Mouse (Mus musculus) liver, embryonic 12.5 days (tissue): Measurements from ENCODE around the gene Tfdp2. TPM values are rescaled to one million over a fixed set of nuclear protein-coding genes. Genes with fewer than 3 reads are reported as not detected.
A peak's percentile ranks its signal among the peaks of the same experiment; 100 is the strongest.
"Not testable (repeated sequence)": the region's sequence is repeated elsewhere in the genome, so short reads cannot be mapped to it uniquely, and the experiment has no call there.

Experiments
- ATAC-seq: fragments of 200-750 bp; cut with Nextera tagmentation; 2 replicates; pipeline ENCODE4 v1.8.0; 2017; ENCODE audit warnings: moderate number of reproducible peaks, mild to moderate bottlenecking, moderate library complexity
- H3K27ac ChIP-seq: fragments of 300-500 bp; sonication (generic); 2 replicates; pipeline ENCODE4 v1.5.1; 2016; ENCODE audit warnings: mild to moderate bottlenecking
- H3K27me3 ChIP-seq: fragments of 300-500 bp; sonication (generic); replicated peaks from 2 replicates; pipeline ENCODE4 v1.6.1; 2016; ENCODE audit warnings: mild to moderate bottlenecking, moderate library complexity
- H3K36me3 ChIP-seq: fragments of 300-500 bp; sonication (generic); 2 replicates; pipeline ENCODE4 v1.6.1; 2016; ENCODE audit warnings: mild to moderate bottlenecking, moderate library complexity
- H3K4me1 ChIP-seq: fragments of 300-500 bp; sonication (generic); 2 replicates; pipeline ENCODE4 v1.6.1; 2016
- H3K4me2 ChIP-seq: fragments of 300-500 bp; sonication (generic); 2 replicates; pipeline ENCODE4 v1.6.1; 2016; ENCODE audit warnings: mild to moderate bottlenecking, moderate library complexity
- H3K4me3 ChIP-seq: fragments of 300-500 bp; sonication (generic); 2 replicates; pipeline ENCODE4 v1.5.1; 2016; ENCODE audit warnings: mild to moderate bottlenecking, moderate library complexity
- H3K9ac ChIP-seq: fragments of 300-500 bp; sonication (generic); 2 replicates; pipeline ENCODE4 v1.6.1; 2016; ENCODE audit warnings: mild to moderate bottlenecking, moderate library complexity
- H3K9me3 ChIP-seq: fragments of 300-500 bp; sonication (generic); replicated peaks from 2 replicates; pipeline ENCODE4 v1.6.1; 2016; ENCODE audit warnings: mild to moderate bottlenecking, moderate library complexity
- WGBS: fragments of 180-500 bp; shearing (Covaris S2); methylation state at CpG from one replicate; pipeline ENCODE4 v1.1.7; 2016; ENCODE audit not compliant: insufficient replicate concordance; 5-methylcytosine and 5-hydroxymethylcytosine counted together
- polyA plus RNA-seq: library from polyadenylated mRNA; unstranded; fragments of >200 nt; fragmentation: Nextera tagmentation; extraction: Ambion mirVana; gene quantifications from 2 replicates; pipeline ENCODE4 v1.2.1, GENCODE M21; 2016

Gene Tfdp2
- polyA plus RNA-seq = 85.7 and 88.3 TPM in 2 replicates

GRCm38 (mm10) chr9:96195885-96196622, at the start of gene Tfdp2:
Gene Tfdp2, plus strand, starts transcription at chr9:96196275.
- ATAC-seq = peak; percentile 97
- WGBS = 1% methylated on average over 80 of the region's 81 CpGs

DNA sequence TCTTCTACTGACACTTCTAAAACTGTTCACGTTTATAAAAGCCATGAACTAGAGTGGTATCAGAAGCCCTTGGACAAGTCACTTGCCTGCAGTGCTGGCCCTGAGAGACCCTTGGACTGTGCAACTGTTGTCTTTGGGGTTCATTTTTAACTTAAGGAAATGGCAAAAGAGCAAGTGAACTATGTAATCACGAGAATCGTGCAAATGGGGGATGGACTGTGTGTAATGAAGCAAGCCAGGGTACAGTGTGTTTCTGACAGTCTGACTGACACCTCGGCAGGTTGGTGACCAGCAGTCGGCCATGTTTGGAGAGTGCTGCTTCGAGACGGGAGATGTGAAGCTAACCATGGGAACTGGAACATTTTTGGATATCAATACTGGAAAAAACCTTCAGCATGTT, 43.3 kb upstream of the Tfdp2 start:
- Histone ChIP-seq H3K4me3 (no peak overlapping the region), H3K4me1 (no peaks in the 10 kb centered on the region), H3K27ac (no peak overlapping the region), H3K9ac (no peak overlapping the region), H3K36me3 (no peaks in the 10 kb centered on the region), H3K9me3 (no peaks in the 10 kb centered on the region), H3K4me2 (no peak overlapping the region), H3K27me3 (no peaks in the 10 kb centered on the region)
- WGBS = 75% methylated on average over 7 of the region's 7 CpGs
- no peak for ATAC-seq

More at GRCm38 (mm10) chr9:96195885-96196622, at the start of gene Tfdp2:
- Histone ChIP-seq H3K4me3 (peak within 1 kb of the TSS; percentile 81), H3K9ac (peak within 1 kb of the TSS; percentile 88), H3K27me3 (no peaks in the 10 kb centered on the region), H3K27ac (peak within 1 kb of the TSS; percentile 88), H3K4me2 (peak within 1 kb of the TSS; percentile 100), H3K9me3 (no peaks in the 10 kb centered on the region), H3K4me1 (peaks cover 29% of the 10 kb centered on the region), H3K36me3 (no peaks in the 10 kb centered on the region)

- no peak for ATAC-seq
- no peak overlapping the region for H3K27ac ChIP-seq
- H3K4me2 ChIP-seq = no peak overlapping the region
- 25% methylated on average over 4 of the region's 4 CpGs for WGBS
- 0 out of 2 replicates have a peak, but pooled peaks cover 6% of the 10 kb centered on the region for H3K4me1 ChIP-seq
- H3K9me3 ChIP-seq = no peaks in the 10 kb centered on the region
- no peaks in the 10 kb centered on the region for H3K36me3 ChIP-seq
- no peak overlapping the region for H3K9ac ChIP-seq
- H3K27me3 ChIP-seq = no peaks in the 10 kb centered on the region
- no peak overlapping the region for H3K4me3 ChIP-seq
These were observed 37.6 kb upstream of the Tfdp2 start for GRCm38 (mm10) chr9:96158431-96158830.

- Histone ChIP-seq H3K9me3 (no peaks in the 10 kb centered on the region), H3K27me3 (no peaks in the 10 kb centered on the region), H3K27ac (no peak overlapping the region), H3K36me3 (no peaks in the 10 kb centered on the region), H3K9ac (no peak overlapping the region), H3K4me2 (no peak overlapping the region), H3K4me3 (no peak overlapping the region), H3K4me1 (0 out of 2 replicates have a peak, but pooled peaks cover 6% of the 10 kb centered on the region)
- ATAC-seq = no peak
- 54% methylated on average over 3 of the region's 3 CpGs for WGBS
These were observed 37.0 kb upstream of the Tfdp2 start for GRCm38 (mm10) chr9:96159047-96159446.

- WGBS = 72% methylated on average over 3 of the region's 3 CpGs
- Histone ChIP-seq H3K27ac (no peak overlapping the region), H3K9me3 (no peaks in the 10 kb centered on the region), H3K27me3 (no peaks in the 10 kb centered on the region), H3K36me3 (no peaks in the 10 kb centered on the region), H3K4me1 (0 out of 2 replicates have a peak, but pooled peaks cover 6% of the 10 kb centered on the region), H3K9ac (no peak overlapping the region), H3K4me2 (no peak overlapping the region), H3K4me3 (no peak overlapping the region)
- ATAC-seq = no peak
These were observed 35.3 kb upstream of the Tfdp2 start for GRCm38 (mm10) chr9:96160767-96161166.

- no peaks in the 10 kb centered on the region for H3K27me3 ChIP-seq
- 0 out of 2 replicates have a peak, but pooled peaks cover 6% of the 10 kb centered on the region for H3K4me1 ChIP-seq
- no peaks in the 10 kb centered on the region for H3K9me3 ChIP-seq
- no peak overlapping the region for H3K4me3 ChIP-seq
- no peak for ATAC-seq
- no peak overlapping the region for H3K9ac ChIP-seq
- H3K4me2 ChIP-seq = no peak overlapping the region
- WGBS = 82% methylated on average over 5 of the region's 5 CpGs
- H3K36me3 ChIP-seq = no peaks in the 10 kb centered on the region
- no peak overlapping the region for H3K27ac ChIP-seq
These were observed 33.7 kb upstream of the Tfdp2 start for GRCm38 (mm10) chr9:96162421-96162820.

GRCm38 (mm10) chr9:96163443-96163842, 32.6 kb upstream of the Tfdp2 start:
- ATAC-seq = no peak
- WGBS = 93% methylated on average over 7 of the region's 7 CpGs

GRCm38 (mm10) chr9:96163983-96164382, 32.1 kb upstream of the Tfdp2 start:
- H3K9me3 ChIP-seq, H3K4me2 ChIP-seq, H3K9ac ChIP-seq, H3K4me3 ChIP-seq, ATAC-seq, H3K36me3 ChIP-seq, H3K27me3 ChIP-seq, H3K4me1 ChIP-seq, H3K27ac ChIP-seq: not testable (repeated sequence)
- WGBS = 92% methylated on average over 15 of the region's 15 CpGs

More at GRCm38 (mm10) chr9:96163443-96163842, 32.6 kb upstream of the Tfdp2 start:
- Histone ChIP-seq H3K9me3 (no peaks in the 10 kb centered on the region), H3K4me3 (no peak overlapping the region), H3K4me1 (0 out of 2 replicates have a peak, but pooled peaks cover 6% of the 10 kb centered on the region), H3K9ac (no peak overlapping the region), H3K27ac (no peak overlapping the region), H3K4me2 (no peak overlapping the region), H3K36me3 (no peaks in the 10 kb centered on the region), H3K27me3 (no peaks in the 10 kb centered on the region)

- Histone ChIP-seq H3K27me3 (no peaks in the 10 kb centered on the region), H3K27ac (no peak overlapping the region), H3K9me3 (no peaks in the 10 kb centered on the region), H3K4me1 (no peaks in the 10 kb centered on the region), H3K36me3 (no peaks in the 10 kb centered on the region), H3K4me3 (no peak overlapping the region), H3K9ac (no peak overlapping the region), H3K4me2 (no peak overlapping the region)
- WGBS = 33% methylated on average over 5 of the region's 5 CpGs
- no peak for ATAC-seq
These were observed 28.9 kb upstream of the Tfdp2 start for GRCm38 (mm10) chr9:96167168-96167585.

DNA sequence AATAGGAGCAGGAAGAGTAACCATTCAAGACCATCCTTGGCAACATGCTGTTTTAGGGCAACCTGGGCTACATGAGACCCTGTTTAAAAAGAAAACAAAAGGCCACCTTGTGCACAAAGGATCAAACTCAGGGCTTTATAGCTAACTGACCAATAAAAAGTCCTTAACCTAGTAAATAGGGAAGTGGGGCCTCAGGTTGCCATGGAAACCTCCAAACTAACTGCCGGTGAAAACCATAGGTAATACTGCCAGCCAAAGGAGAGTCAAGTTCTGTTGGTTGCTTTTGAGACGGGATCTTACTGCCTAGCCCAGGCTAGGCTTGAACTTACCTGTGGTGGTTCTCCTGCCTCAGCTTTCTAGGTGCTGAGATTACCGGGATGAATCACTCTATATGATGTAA, 25.5 kb upstream of the Tfdp2 start:
- Histone ChIP-seq H3K9ac (no peak overlapping the region), H3K9me3 (no peaks in the 10 kb centered on the region), H3K4me2 (no peak overlapping the region), H3K27me3 (no peaks in the 10 kb centered on the region), H3K4me1 (no peaks in the 10 kb centered on the region), H3K27ac (no peak overlapping the region), H3K36me3 (no peaks in the 10 kb centered on the region), H3K4me3 (no peak overlapping the region)
- ATAC-seq = no peak
- WGBS = 39% methylated on average over 3 of the region's 3 CpGs

DNA sequence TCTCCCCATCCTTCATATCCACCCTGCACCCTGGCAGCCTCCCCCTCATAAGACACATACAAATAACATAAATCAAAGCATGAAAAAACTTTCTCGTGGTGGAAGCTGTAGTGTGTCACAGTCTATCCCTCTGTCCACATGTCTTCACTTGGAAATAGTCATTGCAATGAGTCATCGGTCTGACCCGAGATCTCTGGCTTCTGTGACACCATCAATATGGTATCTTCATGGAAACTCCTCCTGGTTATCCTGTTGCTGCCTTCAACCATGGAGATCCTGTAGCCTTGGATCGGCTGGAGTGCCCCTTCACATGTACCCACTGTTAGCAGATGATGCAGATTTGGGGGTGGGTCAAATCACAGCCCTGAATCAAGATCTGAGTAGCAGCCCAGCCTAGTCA, 11.2 kb upstream of the Tfdp2 start:
- no peaks in the 10 kb centered on the region for H3K9me3 ChIP-seq
- 71% methylated on average over 4 of the region's 4 CpGs for WGBS
- H3K27me3 ChIP-seq = no peaks in the 10 kb centered on the region
- H3K36me3 ChIP-seq = no peaks in the 10 kb centered on the region
- no peak for ATAC-seq
- H3K9ac ChIP-seq = no peak overlapping the region
- H3K4me1 ChIP-seq = peaks cover 8% of the 10 kb centered on the region
- no peak overlapping the region for H3K4me2 ChIP-seq
- H3K27ac ChIP-seq = no peak overlapping the region
- H3K4me3 ChIP-seq = no peak overlapping the region

GRCm38 (mm10) chr9:96186701-96187100, 9.4 kb upstream of the Tfdp2 start:
- peaks cover 8% of the 10 kb centered on the region for H3K4me1 ChIP-seq
- no peaks in the 10 kb centered on the region for H3K9me3 ChIP-seq

More at GRCm38 (mm10) chr9:96186701-96187100, 9.4 kb upstream of the Tfdp2 start:
- 37% methylated on average over 7 of the region's 7 CpGs for WGBS
- Histone ChIP-seq H3K4me3 (no peak overlapping the region), H3K36me3 (no peaks in the 10 kb centered on the region), H3K27me3 (no peaks in the 10 kb centered on the region), H3K9ac (no peak overlapping the region), H3K4me2 (no peak overlapping the region), H3K27ac (no peak overlapping the region)
- ATAC-seq = no peak
